Mouse (Mus musculus): ENCODE data around the gene Igdcc3. TPM values are rescaled to one million over a fixed set of nuclear protein-coding genes. Genes with fewer than 3 reads are reported as not detected.

Igdcc3 gene
- total RNA-seq (2023): not detected

GRCm38 (mm10) chr9:65140936-65141305 lies at the start of gene Igdcc3:
Gene Igdcc3 (plus strand): TSS chr9:65141189.

DNA sequence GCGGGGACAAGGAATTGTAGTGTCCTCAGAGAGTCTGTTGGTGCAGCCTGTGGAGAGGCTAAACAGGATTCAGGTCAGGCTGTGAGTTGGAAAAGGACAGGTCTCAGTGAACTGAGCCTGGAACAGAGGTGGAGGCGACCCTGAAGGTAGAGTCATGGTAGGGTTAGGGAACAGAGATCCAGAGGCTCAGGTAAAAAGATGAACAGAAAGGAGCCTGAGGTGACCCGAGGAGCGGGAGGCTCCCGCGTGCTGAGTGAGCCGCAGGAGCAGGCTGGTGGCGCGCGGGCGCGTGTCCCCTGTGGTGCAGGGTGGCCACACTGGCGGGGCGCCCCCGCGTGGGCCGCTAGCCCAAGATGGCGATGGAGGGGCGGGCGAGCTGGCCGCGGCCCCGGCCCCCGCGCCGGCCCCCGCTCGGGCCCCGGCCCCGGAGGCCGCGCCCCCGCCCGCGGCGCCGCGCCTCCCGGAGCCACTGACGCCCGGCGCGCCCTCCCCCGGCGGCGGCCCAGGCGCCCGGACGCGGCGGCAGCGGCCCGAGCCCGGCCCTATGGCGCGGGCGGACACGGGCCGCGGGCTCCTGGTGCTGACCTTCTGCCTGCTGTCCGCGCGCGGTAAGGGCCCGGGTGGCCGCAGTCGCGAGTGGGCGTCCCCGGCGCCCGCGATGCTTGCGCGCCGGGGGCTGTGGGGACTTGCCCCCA lies 39.9 kb upstream of the Igdcc3 start, which contains the start of gene Igdcc4:
Igdcc4 (plus strand) TSS at position 496 of the 695 bp plus-strand sequence.

DNA sequence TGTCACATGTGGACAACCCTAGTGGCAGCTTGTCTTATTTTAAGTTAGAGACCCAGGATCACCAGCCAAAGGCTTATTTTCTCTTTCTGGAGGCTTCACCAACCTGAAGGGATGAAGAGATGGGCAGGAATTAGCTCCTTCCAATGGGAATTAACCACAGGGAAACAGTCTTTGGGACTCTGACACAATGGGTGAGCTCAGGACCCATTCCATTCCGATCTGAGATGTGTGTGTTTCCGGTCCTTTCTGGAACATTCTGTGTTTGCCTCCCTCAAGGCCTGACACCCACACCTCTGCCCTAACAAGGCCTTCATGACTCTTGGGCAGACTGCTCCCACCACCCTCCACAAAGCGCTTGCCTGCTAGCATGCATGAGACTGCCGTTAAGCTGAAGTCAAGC lies 54.1 kb downstream of the Igdcc3 start, which contains the start of gene Parp16:
Parp16 (plus strand) TSS at position 301 of the 400 bp plus-strand sequence.

Other genes starting within 250 kb of the Igdcc3 start
- gene Slc24a1, start 189.6 kb upstream of the Igdcc3 start, total RNA-seq (2023): not detected
- 10 to 100 TPM; 26.5 to 28.0 TPM for gene Ints14, start 180.3 kb upstream of the Igdcc3 start, total RNA-seq (2023)
- gene Hacd3, start 119.5 kb upstream of the Igdcc3 start, total RNA-seq (2023): 10 to 100 TPM; 20.3 to 21.0 TPM
- gene Dpp8, start 108.8 kb upstream of the Igdcc3 start, total RNA-seq (2023): 10 to 100 TPM; 94.5 to 98.9 TPM
- not detected for gene Igdcc4, start 39.7 kb upstream of the Igdcc3 start, total RNA-seq (2023)
- gene Parp16, start 54.2 kb downstream of the Igdcc3 start, total RNA-seq (2023): 1 to 10 TPM; 1.2 to 2.0 TPM
- not detected for gene Cilp, start 124.0 kb downstream of the Igdcc3 start, total RNA-seq (2023)
- 10 to 100 TPM; 23.2 to 26.9 TPM for gene Clpx, start 153.1 kb downstream of the Igdcc3 start, total RNA-seq (2023)
- gene Pdcd7, start 204.9 kb downstream of the Igdcc3 start, total RNA-seq (2023): 10 to 100 TPM; 16.4 to 18.1 TPM
- under 1 TPM; 0.73 to 0.82 TPM for gene Ubap1l, start 219.9 kb downstream of the Igdcc3 start, total RNA-seq (2023)